Mouse (Mus musculus): Measurements from ENCODE around the gene 4930402K13Rik.
"Not testable (repeated sequence)": the region's sequence is repeated elsewhere in the genome, so short reads cannot be mapped to it uniquely, and the experiment has no call there.

Gene 4930402K13Rik

DNA sequence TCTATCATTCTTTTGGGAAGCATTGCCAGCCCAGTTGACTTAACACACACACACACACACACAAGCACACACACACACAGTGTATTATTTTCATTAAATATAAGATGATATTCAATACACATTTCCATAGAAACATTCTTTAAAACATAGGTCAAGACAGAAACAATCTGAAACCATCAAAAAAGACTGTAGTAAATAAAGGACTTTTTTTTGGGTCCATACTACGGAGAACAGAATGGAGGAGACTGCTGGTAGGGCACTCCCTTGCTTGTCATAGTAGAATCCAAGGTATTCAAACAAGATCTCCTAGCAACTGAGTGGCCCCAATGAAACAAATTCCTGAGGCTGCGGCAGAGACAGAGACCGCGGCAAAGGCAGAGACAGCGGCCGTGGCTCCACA, at the start of gene 4930402K13Rik:
Gene 4930402K13Rik, plus strand, starts transcription at position 301 of the 400 bp plus-strand sequence.
- no peak for DNase-seq (ENCODE audit: low spot score in 2 of 2)

DNA sequence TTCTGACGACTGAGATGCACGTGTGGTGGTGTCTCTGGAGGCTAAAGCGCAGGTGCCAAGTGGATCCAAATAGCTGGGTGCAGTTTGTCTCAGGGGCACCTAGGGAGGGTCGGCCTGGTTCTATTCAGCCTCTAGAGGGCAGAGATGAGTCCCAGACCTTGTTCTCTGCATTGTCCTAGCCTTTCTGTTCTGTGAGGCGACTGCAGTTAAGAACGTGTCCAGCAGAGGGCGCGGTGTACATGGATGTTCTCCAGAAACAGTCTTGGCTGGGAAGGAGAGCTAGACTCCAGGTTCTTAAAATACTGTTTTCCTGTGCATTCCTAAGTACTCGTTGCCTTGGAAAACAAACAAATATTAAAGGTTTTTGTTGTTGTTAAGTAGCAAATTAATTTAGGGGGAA, 43.4 kb upstream of the 4930402K13Rik start:
- peak in 1 of 2 experiments; percentile 18 for DNase-seq (ENCODE audit: low spot score in 2 of 2)

DNA sequence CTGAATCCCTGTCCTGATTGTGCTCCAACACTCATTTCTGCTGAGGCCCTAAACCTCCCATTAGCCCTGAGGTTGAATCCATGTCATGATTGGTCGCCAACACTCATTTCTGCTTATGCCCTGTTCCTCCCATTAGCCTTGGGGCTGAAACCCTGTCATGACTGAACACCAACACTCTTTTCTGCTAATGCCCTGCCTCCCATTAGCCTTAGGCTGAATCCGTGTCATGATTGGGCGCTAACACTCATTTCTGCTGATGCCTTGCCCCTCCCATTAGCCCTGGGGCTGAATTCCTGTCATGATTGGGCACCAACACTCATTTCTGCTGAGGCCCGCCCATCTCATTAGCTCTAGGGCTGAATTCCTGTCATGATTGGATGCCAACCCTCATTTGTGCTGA, 42.3 kb upstream of the 4930402K13Rik start:
- DNase-seq (ENCODE audit: low spot score in 2 of 2) = no peak

DNA sequence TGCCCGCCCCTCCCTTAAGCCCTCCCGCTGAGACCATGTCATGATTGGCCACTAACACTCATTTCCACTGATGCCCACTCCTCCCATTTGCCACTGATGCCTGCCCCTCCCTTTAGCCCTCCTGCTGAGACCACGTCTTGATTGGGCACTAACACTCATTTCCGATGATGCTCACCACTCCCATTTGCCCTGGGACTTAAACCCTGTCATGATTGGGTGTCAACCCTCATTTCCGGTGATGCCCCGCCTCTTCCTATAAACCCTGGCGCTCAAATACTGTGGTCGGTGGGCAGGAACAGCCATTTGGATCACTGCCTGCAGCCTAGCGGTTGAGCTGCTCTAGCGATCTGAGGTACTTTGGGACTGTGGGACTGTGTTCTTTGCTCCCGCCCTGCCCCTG, 41.6 kb upstream of the 4930402K13Rik start, which contains the start of gene Fthl17f:
Gene Fthl17f, plus strand, starts transcription at position 301 of the 400 bp plus-strand sequence.
- not testable (repeated sequence) for DNase-seq (ENCODE audit: low spot score in 2 of 2)

DNA sequence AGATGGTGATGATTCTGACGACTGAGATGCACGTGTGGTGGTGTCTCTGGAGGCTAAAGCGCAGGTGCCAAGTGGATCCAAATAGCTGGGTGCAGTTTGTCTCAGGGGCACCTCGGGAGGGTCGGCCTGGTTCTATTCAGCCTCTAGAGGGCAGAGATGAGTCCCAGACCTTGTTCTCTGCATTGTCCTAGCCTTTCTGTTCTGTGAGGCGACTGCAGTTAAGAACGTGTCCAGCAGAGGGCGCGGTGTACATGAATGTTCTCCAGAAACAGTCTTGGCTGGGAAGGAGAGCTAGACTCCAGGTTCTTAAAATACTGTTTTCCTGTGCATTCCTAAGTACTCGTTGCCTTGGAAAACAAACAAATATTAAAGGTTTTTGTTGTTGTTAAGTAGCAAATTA, 26.7 kb upstream of the 4930402K13Rik start:
- DNase-seq (ENCODE audit: low spot score in 2 of 2) = peak; percentile 16 to 47

DNA sequence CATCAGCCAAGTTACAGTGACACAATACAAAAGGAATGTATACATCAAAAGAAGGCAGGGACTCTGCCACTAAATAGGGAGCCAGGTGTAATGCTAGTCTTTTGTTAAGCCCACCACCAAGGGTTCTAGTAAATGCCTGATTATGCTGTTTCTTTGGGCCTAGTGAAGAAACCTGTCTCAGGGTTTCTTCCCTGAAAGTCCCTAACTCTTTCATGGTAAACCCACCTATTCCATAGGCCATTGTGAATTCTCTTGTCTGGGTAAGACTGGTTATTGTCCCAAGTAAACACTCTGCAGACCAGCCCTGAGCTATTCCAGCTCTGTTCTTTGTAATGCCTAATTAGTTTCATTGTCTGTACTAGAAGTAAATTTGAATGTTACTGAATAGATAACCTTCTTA, 9.3 kb upstream of the 4930402K13Rik start:
- not testable (repeated sequence) for DNase-seq (ENCODE audit: low spot score in 2 of 2)

DNA sequence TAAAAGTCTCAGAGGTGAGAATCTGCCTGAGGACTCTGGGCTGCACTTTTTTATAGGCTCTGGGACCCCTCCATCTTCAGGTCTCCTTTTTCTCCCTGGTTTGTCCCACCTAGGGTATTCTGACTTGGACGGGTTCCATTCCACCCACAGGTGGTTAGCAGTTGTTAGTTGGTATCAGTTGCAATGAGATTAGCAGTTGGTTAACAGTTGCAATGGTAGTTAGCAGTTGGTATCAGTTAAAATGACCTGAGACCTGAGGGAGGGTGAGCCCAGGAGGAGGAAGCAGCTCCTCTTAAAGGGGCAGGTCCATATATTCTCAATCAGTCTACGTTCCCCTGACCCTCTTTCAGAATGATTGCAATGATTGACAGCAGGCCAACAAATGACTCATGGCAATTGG, 6.0 kb downstream of the 4930402K13Rik start:
- DNase-seq (ENCODE audit: low spot score in 2 of 2) = no peak

DNA sequence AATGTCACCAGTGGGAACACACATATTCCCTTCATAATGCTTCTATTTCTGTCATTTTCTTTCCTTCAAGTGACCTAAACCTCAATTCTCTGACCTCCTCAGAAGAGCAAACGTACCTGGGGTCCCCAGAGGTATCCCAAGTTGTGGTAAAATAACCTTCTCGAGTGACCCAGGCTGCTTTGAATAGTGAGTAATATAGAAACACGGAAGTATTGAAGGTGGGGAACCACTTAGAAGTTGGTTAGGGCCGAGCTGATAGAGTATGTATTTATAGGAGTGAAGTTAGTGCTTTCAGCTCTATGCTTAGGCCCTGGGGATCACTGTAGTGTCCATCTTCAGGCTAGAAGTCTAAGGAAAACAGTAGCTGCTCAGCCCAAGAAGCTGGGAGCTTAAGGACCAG, 20.6 kb downstream of the 4930402K13Rik start:
- no peak for DNase-seq (ENCODE audit: low spot score in 2 of 2)

DNA sequence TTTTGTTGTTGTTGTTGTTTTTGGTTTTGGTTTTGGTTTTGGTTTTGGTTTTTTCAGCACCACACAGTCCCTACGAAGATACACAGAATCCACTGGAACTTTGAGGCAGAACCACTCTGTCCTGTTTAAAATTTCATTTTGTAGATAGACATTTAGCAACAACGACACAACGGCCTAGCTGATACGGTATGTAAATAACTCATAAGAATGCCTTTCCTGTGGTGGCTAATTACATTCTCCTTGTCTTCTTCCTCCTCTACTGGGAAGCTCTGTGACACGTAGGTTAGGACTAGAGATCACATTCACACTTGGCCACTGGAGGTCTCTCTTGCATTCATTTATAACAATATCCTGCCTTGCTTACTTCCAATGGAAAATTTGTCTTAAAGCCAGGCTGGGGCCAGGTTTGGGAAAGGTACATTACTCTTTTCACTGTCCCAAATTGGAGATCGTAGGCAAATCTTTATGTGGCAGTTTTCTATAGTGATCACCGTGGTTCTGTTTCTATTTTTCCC, 24.0 kb downstream of the 4930402K13Rik start:
- no peak for DNase-seq (ENCODE audit: low spot score in 2 of 2)

DNA sequence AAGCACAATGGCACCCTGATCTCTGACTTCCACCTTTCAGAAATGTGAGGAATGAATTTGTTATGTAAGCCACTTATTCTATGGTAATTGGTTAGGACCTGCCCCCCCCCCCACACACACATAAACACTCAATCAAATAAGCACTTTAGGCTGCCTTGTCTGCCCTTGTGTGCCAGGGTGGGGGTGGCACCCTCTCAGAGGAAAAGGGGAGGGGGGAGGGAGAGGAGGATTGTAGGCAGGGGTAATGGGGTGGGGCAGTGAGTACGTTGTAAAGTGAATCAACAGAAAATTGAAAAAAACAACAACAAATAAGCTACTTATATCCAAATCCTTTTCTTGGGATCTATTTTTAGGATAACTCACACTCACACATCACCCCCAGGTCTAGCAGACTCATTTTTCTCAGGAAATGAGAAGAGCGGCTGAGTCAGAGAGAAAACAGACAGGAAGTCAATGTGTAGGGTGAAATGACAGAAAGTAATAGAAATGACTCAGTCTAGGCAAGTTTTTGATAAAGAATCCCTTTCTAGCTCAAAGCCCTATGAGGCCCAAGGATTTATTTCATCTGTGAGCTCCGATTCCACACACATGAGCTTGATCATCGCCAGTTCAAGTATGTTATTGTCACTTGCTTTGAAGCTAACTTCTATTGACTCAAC, 35.1 kb downstream of the 4930402K13Rik start:
- no peak for DNase-seq (ENCODE audit: low spot score in 2 of 2)

DNA sequence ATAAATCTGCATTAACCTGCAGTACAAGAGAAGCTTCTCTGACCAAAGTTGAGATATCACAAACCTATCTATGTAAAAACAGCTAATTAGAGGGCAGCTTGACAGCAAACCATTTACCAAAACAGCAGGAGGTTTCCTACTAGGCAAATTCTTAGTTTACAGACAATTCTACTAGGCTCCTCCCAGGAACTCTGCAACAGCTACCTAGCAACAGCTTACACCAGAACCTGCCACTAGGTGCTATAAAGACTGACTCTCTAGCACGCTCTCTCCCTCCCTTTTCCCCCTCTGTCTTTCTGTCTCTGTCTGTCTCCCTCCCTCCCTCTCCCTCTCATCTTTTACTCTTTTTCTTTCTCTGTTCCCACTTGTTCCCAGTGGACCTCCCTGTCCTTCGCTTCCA, 38.3 kb downstream of the 4930402K13Rik start:
- DNase-seq (ENCODE audit: low spot score in 2 of 2) = no peak

All from spleen, postnatal 36 days (tissue).